Mouse (Mus musculus) intestine, embryonic 14.5 days (tissue): ENCODE results near the gene Olfr97. TPM values are rescaled to one million over a fixed set of nuclear protein-coding genes. Genes with fewer than 3 reads are reported as not detected.

Experiments
- ATAC-seq: fragments of 200-750 bp; cut with Nextera tagmentation; replicated peaks from 2 replicates; pipeline ENCODE4 v1.8.0; 2017; ENCODE audit warnings: low read depth, moderate number of reproducible peaks, moderate TSS enrichment, moderate library complexity; ENCODE audit not compliant: low FRiP score, low TSS enrichment
- DNase-seq: peaks from one replicate; pipeline ENCODE4 v3.0.0-alpha.2; 2018; ENCODE audit warnings: low spot score
- H3K27ac ChIP-seq: fragments of 300-500 bp; sonication (generic); 2 replicates; pipeline ENCODE4 v1.5.1; 2014; ENCODE audit warnings: low read depth, mild to moderate bottlenecking, control low read depth
- H3K27me3 ChIP-seq: fragments of 300-500 bp; sonication (generic); replicated peaks from 2 replicates; pipeline ENCODE4 v1.6.1; 2014; ENCODE audit warnings: low read length, control low read depth; ENCODE audit not compliant: control insufficient read depth, insufficient read depth
- H3K36me3 ChIP-seq: fragments of 300-500 bp; sonication (generic); 2 replicates; pipeline ENCODE4 v1.6.1; 2014; ENCODE audit warnings: low read length, control low read depth; ENCODE audit not compliant: control insufficient read depth, insufficient read depth
- H3K4me1 ChIP-seq: fragments of 300-500 bp; sonication (generic); replicated peaks from 2 replicates; pipeline ENCODE4 v1.6.1; 2014; ENCODE audit warnings: low read length, control low read depth, mixed read lengths; ENCODE audit not compliant: control insufficient read depth, insufficient read depth
- H3K4me2 ChIP-seq: fragments of 300-500 bp; sonication (generic); 2 replicates; pipeline ENCODE4 v1.6.1; 2014; ENCODE audit warnings: low read length
- H3K4me3 ChIP-seq: fragments of 300-500 bp; sonication (generic); 2 replicates; pipeline ENCODE4 v1.5.1; 2014; ENCODE audit warnings: low read depth, low read length, control low read depth, mixed read lengths
- H3K9ac ChIP-seq: fragments of 300-500 bp; sonication (generic); 2 replicates; pipeline ENCODE4 v1.6.1; 2014; ENCODE audit warnings: mild to moderate bottlenecking, low read length
- H3K9me3 ChIP-seq: fragments of 300-500 bp; sonication (generic); 2 replicates; pipeline ENCODE4 v1.6.1; 2016; ENCODE audit warnings: low read length, control low read depth; ENCODE audit not compliant: control insufficient read depth
- WGBS: fragments of 180-500 bp; shearing (Covaris S2); extraction: QIAGEN DNeasy Blood & Tissue Kit; methylation state at CpG from one replicate; pipeline ENCODE4 v1.1.7; 2014; 5-methylcytosine and 5-hydroxymethylcytosine counted together
- polyA plus RNA-seq: library from polyadenylated mRNA; unstranded; fragments of >200 nt; fragmentation: Nextera tagmentation; extraction: Ambion mirVana; gene quantifications from 2 replicates; pipeline ENCODE4 v1.2.1, GENCODE M21; 2014

Olfr97 gene
- polyA plus RNA-seq, 1 experiment from 2014 or later: not detected

- no peak overlapping the region for H3K9ac ChIP-seq
- no peak overlapping the region for H3K27ac ChIP-seq
- H3K27me3 ChIP-seq: no peaks in the 10 kb centered on the region
- no peak overlapping the region for H3K4me2 ChIP-seq
- DNase-seq: peak; percentile 57
- ATAC-seq: no peak
- H3K9me3 ChIP-seq: no peaks in the 10 kb centered on the region
- H3K4me3 ChIP-seq: no peak overlapping the region
- 15% methylated on average over 1 of the region's 1 CpGs for WGBS
- no peaks in the 10 kb centered on the region for H3K36me3 ChIP-seq
- no peaks in the 10 kb centered on the region for H3K4me1 ChIP-seq
Measured at GRCm38 (mm10) chr17:37250544-37250943, 13.4 kb upstream of the Olfr97 start.

- Histone ChIP-seq H3K4me1 (no peaks in the 10 kb centered on the region), H3K9ac (no peak overlapping the region), H3K9me3 (no peaks in the 10 kb centered on the region), H3K4me3 (no peak overlapping the region), H3K27ac (no peak overlapping the region), H3K36me3 (no peaks in the 10 kb centered on the region), H3K27me3 (no peaks in the 10 kb centered on the region), H3K4me2 (no peak overlapping the region)
- DNase-seq (no peak), ATAC-seq (no peak)
Measured at GRCm38 (mm10) chr17:37249460-37249859, 12.3 kb upstream of the Olfr97 start.

- H3K9ac ChIP-seq: no peak overlapping the region
- no peak overlapping the region for H3K4me2 ChIP-seq
- no peaks in the 10 kb centered on the region for H3K36me3 ChIP-seq
- WGBS: 27% methylated on average over 5 of the region's 5 CpGs
- 0 out of 2 replicates have a peak, but pooled peaks have one; percentile 43 for ATAC-seq
- no peaks in the 10 kb centered on the region for H3K27me3 ChIP-seq
- no peak overlapping the region for H3K4me3 ChIP-seq
- H3K27ac ChIP-seq: no peak overlapping the region
- no peaks in the 10 kb centered on the region for H3K9me3 ChIP-seq
- DNase-seq: peak; percentile 52
- H3K4me1 ChIP-seq: no peaks in the 10 kb centered on the region
Measured at GRCm38 (mm10) chr17:37246715-37247114, 9.6 kb upstream of the Olfr97 start.

GRCm38 (mm10) chr17:37242198-37242597 is 5.1 kb upstream of the Olfr97 start:
- DNase-seq (no peak), ATAC-seq (no peak)
- Histone ChIP-seq H3K4me2 (no peak overlapping the region), H3K27me3 (no peaks in the 10 kb centered on the region), H3K4me1 (no peaks in the 10 kb centered on the region), H3K9me3 (no peaks in the 10 kb centered on the region), H3K9ac (no peak overlapping the region), H3K27ac (no peak overlapping the region), H3K36me3 (no peaks in the 10 kb centered on the region), H3K4me3 (no peak overlapping the region)
- 16% methylated on average over 3 of the region's 3 CpGs for WGBS

- Histone ChIP-seq H3K36me3 (no peaks in the 10 kb centered on the region), H3K4me2 (no peak overlapping the region), H3K9ac (no peak overlapping the region), H3K9me3 (no peaks in the 10 kb centered on the region), H3K4me1 (no peaks in the 10 kb centered on the region), H3K27me3 (no peaks in the 10 kb centered on the region), H3K4me3 (no peak overlapping the region), H3K27ac (no peak overlapping the region)
- ATAC-seq (no peak), DNase-seq (no peak)
- 17% methylated on average over 1 of the region's 1 CpGs for WGBS
Measured at GRCm38 (mm10) chr17:37221879-37222278, 15.3 kb downstream of the Olfr97 start.

- Histone ChIP-seq H3K36me3 (no peaks in the 10 kb centered on the region), H3K9me3 (no peaks in the 10 kb centered on the region), H3K27ac (no peak within 1 kb of the TSS), H3K9ac (no peak within 1 kb of the TSS), H3K27me3 (no peaks in the 10 kb centered on the region), H3K4me3 (no peak within 1 kb of the TSS), H3K4me2 (no peak within 1 kb of the TSS), H3K4me1 (no peaks in the 10 kb centered on the region)
- ATAC-seq (no peak), DNase-seq (no peak)
- 70% methylated on average over 4 of the region's 4 CpGs for WGBS
Measured at GRCm38 (mm10) chr17:37219846-37220245, 17.3 kb downstream of the Olfr97 start, which contains the start of gene Olfr96. Gene Olfr96 (plus strand): TSS chr17:37220146.

GRCm38 (mm10) chr17:37218486-37218885 is 18.6 kb downstream of the Olfr97 start:
- no peak overlapping the region for H3K27ac ChIP-seq
- WGBS: 79% methylated on average over 3 of the region's 3 CpGs
- H3K9me3 ChIP-seq: no peaks in the 10 kb centered on the region
- DNase-seq (no peak), ATAC-seq (no peak)
- H3K9ac ChIP-seq: no peak overlapping the region
- no peaks in the 10 kb centered on the region for H3K36me3 ChIP-seq
- H3K4me3 ChIP-seq: no peak overlapping the region
- no peak overlapping the region for H3K4me2 ChIP-seq
- no peaks in the 10 kb centered on the region for H3K27me3 ChIP-seq
- no peaks in the 10 kb centered on the region for H3K4me1 ChIP-seq

GRCm38 (mm10) chr17:37213018-37213417 is 24.1 kb downstream of the Olfr97 start, which contains the start of gene Olfr95:
Gene Olfr95 (minus strand): TSS chr17:37213118.
- no peaks in the 10 kb centered on the region for H3K36me3 ChIP-seq
- WGBS: 67% methylated on average over 3 of the region's 3 CpGs
- no peaks in the 10 kb centered on the region for H3K4me1 ChIP-seq
- ATAC-seq: no peak
- DNase-seq: no peak
- H3K27me3 ChIP-seq: peaks cover 19% of the 10 kb centered on the region
- no peak within 1 kb of the TSS for H3K9ac ChIP-seq
- H3K4me3 ChIP-seq: no peak within 1 kb of the TSS
- H3K4me2 ChIP-seq: no peak within 1 kb of the TSS
- no peaks in the 10 kb centered on the region for H3K9me3 ChIP-seq
- H3K27ac ChIP-seq: no peak within 1 kb of the TSS

- no peak for ATAC-seq
- peak; percentile 60 for DNase-seq
- 18% methylated on average over 40 of the region's 40 CpGs for WGBS
Measured at GRCm38 (mm10) chr17:37210884-37211768, 26.0 kb downstream of the Olfr97 start.

More at GRCm38 (mm10) chr17:37210884-37211768, 26.0 kb downstream of the Olfr97 start:
- Histone ChIP-seq H3K4me3 (peak overlapping the region; percentile 13), H3K4me1 (no peaks in the 10 kb centered on the region), H3K27ac (no peak overlapping the region), H3K9me3 (no peaks in the 10 kb centered on the region), H3K9ac (no peak overlapping the region), H3K36me3 (no peaks in the 10 kb centered on the region), H3K27me3 (peaks cover 19% of the 10 kb centered on the region), H3K4me2 (peak overlapping the region; percentile 45)
